17 mouse cellular contexts compared by ENCODE assay signal in genomic region chr9:71835203-71835815, GRCm38 (mm10).
DNase-seq lines count a peak whose midpoint lies in the region; ATAC-seq and TF ChIP-seq lines count a peak whose summit lies in the region.
"Had no signal": no experiment of that assay in that cellular context is flagged by ENCODE, and none has a peak within 500 bp of the region (broad histone marks: within the 10 kb centered on the region; RNA-seq: fewer than 3 reads in every experiment).

No protein-coding gene starts in this region.

- no peaks in the 10 kb centered on the region; the same call in 1 of the 2 replicates for H3K36me3 ChIP-seq in hindbrain, embryonic 14.5 days (replicated peaks; ENCODE audit: control insufficient read depth, insufficient read depth)
- no peaks in the 10 kb centered on the region for H3K36me3 ChIP-seq in hindbrain, embryonic 16.5 days (ENCODE audit: control insufficient read depth, insufficient read depth, low read length)
- peaks cover 1% of the 10 kb centered on the region; the same call in 1 of the 2 replicates for H3K36me3 ChIP-seq in lung, embryonic 16.5 days (ENCODE audit: control insufficient read depth, insufficient read depth, low read length)
- H3K36me3 ChIP-seq: heart, embryonic 10.5 days; intestine, embryonic 15.5 days; liver, embryonic 12.5 days; neural tube, embryonic 12.5 days had no signal

- no peak for TF ChIP-seq CTCF in lung, adult 2 months (IDR thresholded peaks at IDR 0.05; ENCODE audit: insufficient read depth, low read length)

- H3K27me3 ChIP-seq in hindbrain, embryonic 14.5 days (ENCODE audit: control insufficient read depth, insufficient read depth, low read length): no peaks in the 10 kb centered on the region
- H3K27me3 ChIP-seq in hindbrain, embryonic 16.5 days (replicated peaks; ENCODE audit: control insufficient read depth, insufficient read depth, low read length): no peaks in the 10 kb centered on the region
- no peaks in the 10 kb centered on the region for H3K27me3 ChIP-seq in lung, embryonic 16.5 days (ENCODE audit: control insufficient read depth, insufficient read depth, low read depth, low read length)
- H3K27me3 ChIP-seq: intestine, embryonic 15.5 days; liver, embryonic 12.5 days; neural tube, embryonic 12.5 days had no signal

- no peaks in the 10 kb centered on the region for H3K4me1 ChIP-seq in hindbrain, embryonic 14.5 days (replicated peaks; ENCODE audit: control insufficient read depth, insufficient read depth, low read length)
- no peaks in the 10 kb centered on the region for H3K4me1 ChIP-seq in hindbrain, embryonic 16.5 days (ENCODE audit: control insufficient read depth, insufficient read depth, low read depth, low read length)
- H3K4me1 ChIP-seq in lung, embryonic 16.5 days (replicated peaks; ENCODE audit: control insufficient read depth, insufficient read depth, low read length): peaks cover 8% of the 10 kb centered on the region
- H3K4me1 ChIP-seq in lung, adult 2 months (ENCODE audit: control insufficient read depth, insufficient read depth, low read length): peaks cover 3% of the 10 kb centered on the region; the same call in 1 of the 2 replicates
- H3K4me1 ChIP-seq: intestine, embryonic 15.5 days had no signal

- no peak for DNase-seq in hindbrain, embryonic 14.5 days (ENCODE audit: low spot score)
- no peak for DNase-seq in lung, adult 2 months
- DNase-seq in adrenal gland, postnatal 14 days: peak; percentile 62
- DNase-seq in brain, adult 2 months (ENCODE audit: low read depth, low spot score): peak; percentile 21
- DNase-seq in testis, postnatal 10 days (ENCODE audit: low spot score): no peak
- no peak for DNase-seq in left cerebral cortex, postnatal 25 days (ENCODE audit: low spot score in 2 of 2)
- DNase-seq: layer of hippocampus, adult 9-11 months; right cerebral cortex, adult 18-20 months; thymus, postnatal 4 days had no signal

- no peak overlapping the region for H3K9ac ChIP-seq in hindbrain, embryonic 14.5 days
- H3K9ac ChIP-seq in hindbrain, embryonic 16.5 days (ENCODE audit: low read depth, low read length): no peak overlapping the region
- no peak overlapping the region for H3K9ac ChIP-seq in lung, embryonic 16.5 days (ENCODE audit: low read length)
- H3K9ac ChIP-seq: intestine, embryonic 15.5 days; liver, embryonic 12.5 days; neural tube, embryonic 12.5 days had no signal

- 0 out of 2 replicates have a peak, but pooled peaks have one; percentile 43 for ATAC-seq in hindbrain, embryonic 14.5 days (ENCODE audit: low FRiP score)
- ATAC-seq in hindbrain, embryonic 16.5 days: no peak
- ATAC-seq in lung, embryonic 16.5 days (ENCODE audit: low read depth): peak; percentile 55
- ATAC-seq: forebrain, embryonic 16.5 days; intestine, embryonic 15.5 days; liver, embryonic 12.5 days had no signal

- no peaks in the 10 kb centered on the region for H3K9me3 ChIP-seq in hindbrain, embryonic 14.5 days (ENCODE audit: control insufficient read depth, low read length)
- H3K9me3 ChIP-seq in hindbrain, embryonic 16.5 days (ENCODE audit: control insufficient read depth, low read length): no peaks in the 10 kb centered on the region
- H3K9me3 ChIP-seq in lung, embryonic 16.5 days (ENCODE audit: control insufficient read depth, low read length): no peaks in the 10 kb centered on the region
- H3K9me3 ChIP-seq: heart, embryonic 10.5 days; intestine, embryonic 15.5 days; liver, embryonic 12.5 days; megakaryocyte, embryonic 14.5 days; neural tube, embryonic 12.5 days had no signal

- no peak for TF ChIP-seq POLR2A in lung, adult 2 months (IDR thresholded peaks at IDR 0.05; ENCODE audit: borderline replicate concordance, extremely low read depth, low read depth, low read length)

- intact Hi-C loops in left cerebral cortex, postnatal 25 days (cut with DNase I): no loop called here

- H3K4me2 ChIP-seq in hindbrain, embryonic 14.5 days (replicated peaks): no peak overlapping the region
- no peak overlapping the region for H3K4me2 ChIP-seq in hindbrain, embryonic 16.5 days (ENCODE audit: low read length)
- no peak overlapping the region for H3K4me2 ChIP-seq in lung, embryonic 16.5 days (ENCODE audit: low read depth, low read length)
- H3K4me2 ChIP-seq: intestine, embryonic 15.5 days; liver, embryonic 12.5 days; neural tube, embryonic 12.5 days had no signal

- H3K27ac ChIP-seq in hindbrain, embryonic 14.5 days: no peak overlapping the region
- H3K27ac ChIP-seq in hindbrain, embryonic 16.5 days (ENCODE audit: low read depth, low read length): no peak overlapping the region
- H3K27ac ChIP-seq in lung, embryonic 16.5 days (ENCODE audit: low read length): peak overlapping the region; percentile 2
- H3K27ac ChIP-seq: heart, embryonic 10.5 days; intestine, embryonic 15.5 days; liver, embryonic 12.5 days; neural tube, embryonic 12.5 days had no signal

- 15% methylated on average over 2 of the region's 2 CpGs for WGBS in hindbrain, embryonic 14.5 days
- WGBS in hindbrain, embryonic 16.5 days: 28% methylated on average over 2 of the region's 2 CpGs
- WGBS in lung, embryonic 16.5 days: 15% methylated on average over 2 of the region's 2 CpGs
- WGBS in lung, adult 2 months: 36% methylated on average over 2 of the region's 2 CpGs

- H3K4me3 ChIP-seq in hindbrain, embryonic 14.5 days (replicated peaks; ENCODE audit: low read length): no peak overlapping the region
- no peak overlapping the region for H3K4me3 ChIP-seq in hindbrain, embryonic 16.5 days (ENCODE audit: low read length)
- H3K4me3 ChIP-seq in lung, embryonic 16.5 days (ENCODE audit: low read length): no peak overlapping the region
- H3K4me3 ChIP-seq in lung, adult 2 months (replicated peaks; ENCODE audit: extremely low read depth, low read depth, low read length): no peak overlapping the region
- H3K4me3 ChIP-seq: heart, embryonic 10.5 days; intestine, embryonic 15.5 days; liver, embryonic 12.5 days; megakaryocyte, embryonic 14.5 days; neural tube, embryonic 12.5 days had no signal

Comparison
In these comparisons a context has a peak if more than half of its experiments do, and no peak if none do; other contexts are left out.
1. DNase-seq: peak in adrenal gland, postnatal 14 days (single experiment) and brain, adult 2 months (single experiment); none in hindbrain, embryonic 14.5 days (single experiment), lung, adult 2 months (single experiment), testis, postnatal 10 days (single experiment) and left cerebral cortex, postnatal 25 days (0 of 2).